Mouse (Mus musculus) CH12.LX (cell line): Measurements from ENCODE around the gene Syt3. TPM values are rescaled to one million over a fixed set of nuclear protein-coding genes. Genes with fewer than 3 reads are reported as not detected.

Experiments used
- DNase-seq: peaks from one replicate; pipeline ENCODE4 v3.0.0-alpha.2; 2013; ENCODE audit errors: extremely low read depth
- H3K27ac ChIP-seq: 2 replicates; pipeline ENCODE4 v1.5.1; 2012; ENCODE audit warnings: low read depth, mild to moderate bottlenecking, control low read depth, moderate library complexity; ENCODE audit not compliant: insufficient read depth
- H3K27me3 ChIP-seq: replicated peaks from 2 replicates; pipeline ENCODE3; 2012; ENCODE audit warnings: inconsistent platforms
- H3K36me3 ChIP-seq, 2 experiments: replicated peaks in 1 of 2; 2 replicates each; pipeline versions ENCODE3 to v1.6.1; 2012; ENCODE audit warnings: inconsistent platforms in 1 of 2, low read length in 1 of 2, mild to moderate bottlenecking in 1 of 2, mixed read lengths in 1 of 2, moderate library complexity in 1 of 2; ENCODE audit not compliant: control insufficient read depth in 1 of 2, insufficient read depth in 1 of 2
- H3K4me1 ChIP-seq, 2 experiments: 2 replicates each; pipeline ENCODE4 v1.6.1; 2012; ENCODE audit warnings: inconsistent platforms in 1 of 2, moderate library complexity in 1 of 2; ENCODE audit not compliant: insufficient read depth in 2 of 2, control insufficient read depth in 1 of 2
- H3K4me2 ChIP-seq: 2 replicates; pipeline ENCODE4 v1.6.1; 2012; ENCODE audit warnings: low read depth, mild to moderate bottlenecking, control low read depth; ENCODE audit not compliant: poor library complexity, insufficient read depth, severe bottlenecking
- H3K4me3 ChIP-seq, 3 experiments: fragments of 150-350 bp in 1 of 3; sonication (generic) in 1 of 3; replicated peaks in 1 of 3; 2 replicates each; pipeline versions ENCODE3 to v1.5.1; 2011 to 2012; ENCODE audit warnings: low read depth in 2 of 3, low read length in 2 of 3, mild to moderate bottlenecking in 2 of 3, moderate library complexity in 2 of 3, control low read depth in 1 of 3, improper control_type of control experiment in 1 of 3, inconsistent platforms in 1 of 3, mixed read lengths in 1 of 3; ENCODE audit not compliant: poor library complexity in 1 of 3
- H3K79me2 ChIP-seq: replicated peaks from 2 replicates; pipeline ENCODE4 v1.6.1; 2012; ENCODE audit warnings: mild to moderate bottlenecking, moderate library complexity; ENCODE audit not compliant: control insufficient read depth, poor library complexity, insufficient read depth, severe bottlenecking; ENCODE audit errors: extremely low read depth
- H3K9ac ChIP-seq: 2 replicates; pipeline ENCODE4 v1.6.1; 2012; ENCODE audit warnings: low read depth, mild to moderate bottlenecking, control low read depth, moderate library complexity; ENCODE audit not compliant: insufficient read depth
- H3K9me3 ChIP-seq: replicated peaks from 2 replicates; pipeline ENCODE3; 2012; ENCODE audit warnings: low read length, inconsistent platforms, mixed read lengths
- BHLHE40 ChIP-seq: IDR thresholded peaks from 2 replicates; pipeline ENCODE4 v1.6.1; 2011; ENCODE audit warnings: mild to moderate bottlenecking, low read depth, low read length, improper control_type of control experiment
- E2F4 ChIP-seq: IDR thresholded peaks from 2 replicates; pipeline ENCODE4 v1.6.1; 2011; ENCODE audit warnings: low read depth, low read length, improper control_type of control experiment; ENCODE audit not compliant: insufficient replicate concordance
- EP300 ChIP-seq: IDR thresholded peaks from 2 replicates; pipeline ENCODE4 v1.6.1; 2011; ENCODE audit warnings: low read length, improper control_type of control experiment
- GABPA ChIP-seq: IDR thresholded peaks from 2 replicates; pipeline ENCODE4 v1.6.1; 2012; ENCODE audit warnings: low read depth, low read length, improper control_type of control experiment, inconsistent platforms; ENCODE audit not compliant: insufficient replicate concordance
- HCFC1 ChIP-seq: IDR thresholded peaks from 2 replicates; pipeline ENCODE4 v1.6.1; 2012; ENCODE audit warnings: low read depth, mild to moderate bottlenecking, inconsistent platforms, low read length, improper control_type of control experiment
- IRF4 ChIP-seq: IDR thresholded peaks from 2 replicates; pipeline ENCODE4 v1.6.1; 2014; ENCODE audit warnings: low read depth, mild to moderate bottlenecking, inconsistent platforms, low read length, improper control_type of control experiment
- MAFK ChIP-seq: IDR thresholded peaks from 2 replicates; pipeline ENCODE4 v1.6.1; 2011; ENCODE audit warnings: low read length, improper control_type of control experiment; ENCODE audit not compliant: insufficient replicate concordance
- MAX ChIP-seq: IDR thresholded peaks from 2 replicates; pipeline ENCODE4 v1.6.1; 2011; ENCODE audit warnings: low read length, improper control_type of control experiment
- MEF2A ChIP-seq: IDR thresholded peaks from 2 replicates; pipeline ENCODE4 v1.6.1; 2014; ENCODE audit warnings: low read depth, mild to moderate bottlenecking, inconsistent platforms, low read length, improper control_type of control experiment, borderline replicate concordance
- MXI1 ChIP-seq: IDR thresholded peaks from 2 replicates; pipeline ENCODE4 v1.6.1; 2011; ENCODE audit warnings: mild to moderate bottlenecking, low read depth, low read length, improper control_type of control experiment
- MYC ChIP-seq: IDR thresholded peaks from 2 replicates; pipeline ENCODE4 v1.6.1; 2011; ENCODE audit warnings: low read depth, mild to moderate bottlenecking, improper control_type of control experiment, low read length
- NELFE ChIP-seq: IDR thresholded peaks from 2 replicates; pipeline ENCODE4 v1.6.1; 2011; ENCODE audit warnings: low read depth, low read length, improper control_type of control experiment
- NRF1 ChIP-seq: IDR thresholded peaks from 2 replicates; pipeline ENCODE4 v1.6.1; 2014; ENCODE audit warnings: low read depth, mild to moderate bottlenecking, inconsistent platforms, low read length, improper control_type of control experiment, moderate library complexity
- POLR2A ChIP-seq: IDR thresholded peaks from 2 replicates; pipeline ENCODE4 v1.6.1; 2011; ENCODE audit warnings: low read depth, mild to moderate bottlenecking, improper control_type of control experiment, low read length
- POLR2AphosphoS2 ChIP-seq: IDR thresholded peaks from 2 replicates; pipeline ENCODE4 v1.6.1; 2011; ENCODE audit warnings: low read depth, low read length, improper control_type of control experiment
- RAD21 ChIP-seq: IDR thresholded peaks from 2 replicates; pipeline ENCODE4 v1.6.1; 2011; ENCODE audit warnings: low read depth, mild to moderate bottlenecking, low read length, improper control_type of control experiment, moderate library complexity
- RCOR1 ChIP-seq: conservative IDR thresholded peaks from 2 replicates; pipeline ENCODE4 v1.6.1; 2012; ENCODE audit warnings: low read depth, mild to moderate bottlenecking, inconsistent platforms, low read length, improper control_type of control experiment
- SIN3A ChIP-seq: IDR thresholded peaks from 2 replicates; pipeline ENCODE4 v1.6.1; 2012; ENCODE audit warnings: low read length, improper control_type of control experiment, inconsistent platforms
- TCF12 ChIP-seq: IDR thresholded peaks from 2 replicates; pipeline ENCODE4 v1.6.1; 2014; ENCODE audit warnings: low read depth, mild to moderate bottlenecking, inconsistent platforms, low read length, improper control_type of control experiment
- UBTF ChIP-seq: IDR thresholded peaks from 2 replicates; pipeline ENCODE4 v1.6.1; 2012; ENCODE audit warnings: low read depth, mild to moderate bottlenecking, inconsistent platforms, low read length, improper control_type of control experiment, moderate library complexity
- USF1 ChIP-seq: IDR thresholded peaks from 2 replicates; pipeline ENCODE4 v1.6.1; 2014; ENCODE audit warnings: low read depth, mild to moderate bottlenecking, inconsistent platforms, low read length, improper control_type of control experiment
- USF2 ChIP-seq: conservative IDR thresholded peaks from 2 replicates; pipeline ENCODE4 v1.6.1; 2011; ENCODE audit warnings: low read depth, low read length, improper control_type of control experiment
- ZC3H11A ChIP-seq: IDR thresholded peaks from 2 replicates; pipeline ENCODE4 v1.6.1; 2012; ENCODE audit warnings: low read depth, mild to moderate bottlenecking, inconsistent platforms, low read length, improper control_type of control experiment
- ZKSCAN1 ChIP-seq: IDR thresholded peaks from 2 replicates; pipeline ENCODE4 v1.6.1; 2012; ENCODE audit warnings: low read depth, inconsistent platforms, low read length, improper control_type of control experiment, borderline replicate concordance
- ZMIZ1 ChIP-seq: IDR thresholded peaks from 2 replicates; pipeline ENCODE4 v1.6.1; 2012; ENCODE audit warnings: low read depth, mild to moderate bottlenecking, inconsistent platforms, low read length, improper control_type of control experiment
- ZNF384 ChIP-seq: IDR thresholded peaks from 2 replicates; pipeline ENCODE4 v1.6.1; 2012; ENCODE audit warnings: low read depth, low read length, improper control_type of control experiment, inconsistent platforms
- dilution Hi-C: fragments of 300-500 bp; cut with MboI; formaldehyde crosslinking; loops from 2 replicates; pipeline ENCODE4 v1.14.3; 2020; ENCODE audit warnings: low sequenced_read_pairs; ENCODE audit not compliant: extremely low pct_unique_long_range_greater_than_20kb, extremely low pct_ligation_motif_present
- in situ Hi-C: fragments of 300-500 bp; cut with MboI; formaldehyde crosslinking; loops from 3 replicates; pipeline ENCODE4 v1.14.3; 2019; ENCODE audit warnings: low sequenced_read_pairs, low pct_ligation_motif_present, low pct_unique_long_range_greater_than_20kb, mixed read lengths
- polyA plus RNA-seq: library from polyadenylated mRNA; unstranded; fragments of >175 nt; gene quantifications from 2 replicates; pipeline ENCODE4 v1.2.1, GENCODE M21; 2012; ENCODE audit warnings: low read depth; ENCODE audit not compliant: insufficient read length
- total RNA-seq, 2 experiments: library from RNA; depleted of rRNA; stranded (reverse); fragments of 300-350 nt in 1 of 2; fragments of >200 nt in 1 of 2; gene quantifications; 2 replicates each; pipeline ENCODE4 v1.2.3; 2012 to 2014

Syt3 gene
- total and polyA plus RNA-seq, 3 experiments = 0.08 to 0.30 (median 0.11) TPM

- dilution Hi-C loops = no loop called here
- H3K9me3 ChIP-seq = no peaks in the 10 kb centered on the region
- no peak overlapping the region for H3K27ac ChIP-seq
- H3K36me3 ChIP-seq = no peaks in the 10 kb centered on the region
- H3K4me1 ChIP-seq = peaks cover 7 to 17% of the 10 kb centered on the region in 2 experiments
- in situ Hi-C loops = no loop called here
- H3K4me3 ChIP-seq = no peak overlapping the region
- TF ChIP-seq ZNF384 (no peak), UBTF (no peak), ZKSCAN1 (no peak), MAX (no peak), POLR2A (no peak), USF1 (no peak), HCFC1 (no peak), ZMIZ1 (no peak), MEF2A (no peak), TCF12 (no peak), NELFE (no peak), RCOR1 (no peak), RAD21 (no peak), NRF1 (no peak), GABPA (no peak), MXI1 (no peak), MAFK (no peak), MYC (no peak), EP300 (no peak), USF2 (no peak)
- TF ChIP-seq, all 38 proteins: peak for 0
- no peak for DNase-seq
- no peak overlapping the region for H3K4me2 ChIP-seq
- H3K79me2 ChIP-seq = no peaks in the 10 kb centered on the region
- peaks cover 83% of the 10 kb centered on the region for H3K27me3 ChIP-seq
- no peak overlapping the region for H3K9ac ChIP-seq
Measured at GRCm38 (mm10) chr7:44343459-44344015, 40.4 kb upstream of the Syt3 start.

- Histone ChIP-seq H3K79me2 (no peaks in the 10 kb centered on the region), H3K4me1 (peaks cover 9 to 24% of the 10 kb centered on the region in 2 experiments), H3K36me3 (no peaks in the 10 kb centered on the region), H3K9ac (no peak overlapping the region), H3K27me3 (peaks cover 77% of the 10 kb centered on the region), H3K27ac (no peak overlapping the region), H3K4me3 (peak overlapping the region; percentile 8 to 54 (median 51)), H3K9me3 (no peaks in the 10 kb centered on the region), H3K4me2 (peak overlapping the region; percentile 76)
- TF ChIP-seq ZMIZ1 (no peak), SIN3A (no peak), TCF12 (no peak), EP300 (peak; percentile 67), MYC (peak; percentile 62; the same call in 1 of the 2 replicates), IRF4 (peak; percentile 91), E2F4 (no peak), ZC3H11A (no peak), BHLHE40 (peak; percentile 67), MXI1 (peak; percentile 9; the same call in 1 of the 2 replicates), RCOR1 (no peak), POLR2AphosphoS2 (no peak), ZKSCAN1 (no peak)
- peak; percentile 81 for DNase-seq
- in situ Hi-C loops = loop anchor here (5.0 kb wide), 1 partner anchor 82 kb away; the partner anchor contains the start of gene Gm15517
- dilution Hi-C loops = no loop called here
Measured at GRCm38 (mm10) chr7:44344622-44345021, 39.3 kb upstream of the Syt3 start.
